Mouse (Mus musculus) heart, postnatal 14 days (tissue): Measurements from ENCODE around the gene Dusp23. TPM values are rescaled to one million over a fixed set of nuclear protein-coding genes. Genes with fewer than 3 reads are reported as not detected.

ENCODE experiments used
- DNase-seq, 2 experiments: peaks; one replicate each; pipeline ENCODE4 v3.0.0; 2021 to 2022
- intact Hi-C: fragments of 180-260 bp; cut with DNase I; formaldehyde crosslinking; loops from one replicate; pipeline ENCODE4 v1.15.1; 2025
- long read RNA-seq, 2 experiments: library from polyadenylated mRNA; stranded (forward); transcript quantifications; one replicate each; pipeline ENCODE4 v2.0.0; 2021
- total RNA-seq, 2 experiments: library from RNA; stranded (reverse); gene quantifications; 2 replicates each; pipeline ENCODE4 v1.2.3; 2021

Gene Dusp23
- total RNA-seq = 1 to 10 TPM; 7.4 to 9.3 TPM
- long read RNA-seq, experiment 1, transcript Dusp23-201 (2 exons, 1,410 nt) = major isoform, 26 of 26 reads
- long read RNA-seq, experiment 1, partial matches to known transcripts = 0 of 26 reads
- long read RNA-seq, experiment 1, other reads (novel, unspliced or antisense) = 0 of 26 reads
- long read RNA-seq, experiment 2, transcript Dusp23-201 (2 exons, 1,410 nt) = major isoform, 14 of 14 reads
- long read RNA-seq, experiment 2, partial matches to known transcripts = 0 of 14 reads
- long read RNA-seq, experiment 2, other reads (novel, unspliced or antisense) = 0 of 14 reads

GRCm38 (mm10) chr1:172632451-172633326, at the start of gene Dusp23:
Gene Dusp23 (minus strand): TSS chr1:172632962.
- intact Hi-C loops = loop anchor here (2.0 to 10.0 kb wide), 4 partner anchors 14 to 762 kb away; no protein-coding TSS in a partner anchor
- DNase-seq = peak; percentile 97

- intact Hi-C loops = no loop called here
- DNase-seq = no peak
Observed at GRCm38 (mm10) chr1:172680742-172681141, 48.0 kb upstream of the Dusp23 start.

GRCm38 (mm10) chr1:172670716-172671115, 38.0 kb upstream of the Dusp23 start:
- intact Hi-C loops = no loop called here

GRCm38 (mm10) chr1:172667597-172667996, 34.8 kb upstream of the Dusp23 start:
- DNase-seq = no peak
- intact Hi-C loops = no loop called here

More at GRCm38 (mm10) chr1:172670716-172671115, 38.0 kb upstream of the Dusp23 start:
- DNase-seq = no peak

GRCm38 (mm10) chr1:172665457-172665856, 32.7 kb upstream of the Dusp23 start:
- DNase-seq = no peak
- intact Hi-C loops = no loop called here

GRCm38 (mm10) chr1:172659688-172660087, 26.9 kb upstream of the Dusp23 start:
- DNase-seq = no peak
- intact Hi-C loops = no loop called here

GRCm38 (mm10) chr1:172657266-172657665, 24.5 kb upstream of the Dusp23 start:
- no peak for DNase-seq
- intact Hi-C loops = no loop called here

GRCm38 (mm10) chr1:172653900-172654299, 21.1 kb upstream of the Dusp23 start:
- intact Hi-C loops = no loop called here
- DNase-seq = no peak

- no peak for DNase-seq
Observed at GRCm38 (mm10) chr1:172652040-172652662, 19.4 kb upstream of the Dusp23 start.

GRCm38 (mm10) chr1:172651288-172651987, 18.7 kb upstream of the Dusp23 start:
- DNase-seq = no peak
- intact Hi-C loops = no loop called here

More at GRCm38 (mm10) chr1:172652040-172652662, 19.4 kb upstream of the Dusp23 start:
- intact Hi-C loops = no loop called here

GRCm38 (mm10) chr1:172650519-172651287, 17.9 kb upstream of the Dusp23 start:
- DNase-seq = peak in 1 of 2 experiments; percentile 33
- intact Hi-C loops = no loop called here

- intact Hi-C loops = no loop called here
- no peak for DNase-seq
Observed at GRCm38 (mm10) chr1:172649396-172649795, 16.6 kb upstream of the Dusp23 start.

GRCm38 (mm10) chr1:172647236-172647635, 14.5 kb upstream of the Dusp23 start:
- intact Hi-C loops = no loop called here
- no peak for DNase-seq

GRCm38 (mm10) chr1:172638781-172639180, 6.0 kb upstream of the Dusp23 start:
- intact Hi-C loops = loop anchor here (10.0 kb wide), 1 partner anchor 756 kb away; no protein-coding TSS in a partner anchor
- peak in 1 of 2 experiments; percentile 24 for DNase-seq

GRCm38 (mm10) chr1:172637801-172638200, 5.0 kb upstream of the Dusp23 start:
- intact Hi-C loops = loop anchor here (10.0 kb wide), 1 partner anchor 757 kb away; no protein-coding TSS in a partner anchor
- DNase-seq = no peak

- no peak for DNase-seq
- intact Hi-C loops = loop anchor here (10.0 kb wide), 1 partner anchor 759 kb away; no protein-coding TSS in a partner anchor
Observed at GRCm38 (mm10) chr1:172636266-172636665, 3.5 kb upstream of the Dusp23 start.

- no peak for DNase-seq
- intact Hi-C loops = loop anchor here (10.0 kb wide), 1 partner anchor 760 kb away; no protein-coding TSS in a partner anchor
Observed at GRCm38 (mm10) chr1:172635258-172635657, 2.5 kb upstream of the Dusp23 start.

GRCm38 (mm10) chr1:172634136-172634535, 1.4 kb upstream of the Dusp23 start:
- no peak for DNase-seq
- intact Hi-C loops = loop anchor here (1.0 to 10.0 kb wide), 3 partner anchors 106 to 761 kb away; no protein-coding TSS in a partner anchor

- DNase-seq = no peak
Observed at GRCm38 (mm10) chr1:172631721-172632120, 1.0 kb downstream of the Dusp23 start.

More at GRCm38 (mm10) chr1:172631721-172632120, 1.0 kb downstream of the Dusp23 start:
- intact Hi-C loops = loop anchor here (2.0 to 10.0 kb wide), 4 partner anchors 13 to 763 kb away; no protein-coding TSS in a partner anchor
